Mouse (Mus musculus) right cerebral cortex, postnatal 36 days (tissue): ENCODE results near the gene Elmo1.

Experiments used
- DNase-seq, 2 experiments: peaks; one replicate each; pipeline ENCODE4 v3.0.0; 2022; ENCODE audit warnings: low spot score in 2 of 2, mixed read lengths in 1 of 2

Elmo1 gene

GRCm38 (mm10) chr13:20090133-20090710, at the start of gene Elmo1:
Gene Elmo1, plus strand, starts transcription at chr13:20090596.
- peak; percentile 52 to 55 for DNase-seq

DNA sequence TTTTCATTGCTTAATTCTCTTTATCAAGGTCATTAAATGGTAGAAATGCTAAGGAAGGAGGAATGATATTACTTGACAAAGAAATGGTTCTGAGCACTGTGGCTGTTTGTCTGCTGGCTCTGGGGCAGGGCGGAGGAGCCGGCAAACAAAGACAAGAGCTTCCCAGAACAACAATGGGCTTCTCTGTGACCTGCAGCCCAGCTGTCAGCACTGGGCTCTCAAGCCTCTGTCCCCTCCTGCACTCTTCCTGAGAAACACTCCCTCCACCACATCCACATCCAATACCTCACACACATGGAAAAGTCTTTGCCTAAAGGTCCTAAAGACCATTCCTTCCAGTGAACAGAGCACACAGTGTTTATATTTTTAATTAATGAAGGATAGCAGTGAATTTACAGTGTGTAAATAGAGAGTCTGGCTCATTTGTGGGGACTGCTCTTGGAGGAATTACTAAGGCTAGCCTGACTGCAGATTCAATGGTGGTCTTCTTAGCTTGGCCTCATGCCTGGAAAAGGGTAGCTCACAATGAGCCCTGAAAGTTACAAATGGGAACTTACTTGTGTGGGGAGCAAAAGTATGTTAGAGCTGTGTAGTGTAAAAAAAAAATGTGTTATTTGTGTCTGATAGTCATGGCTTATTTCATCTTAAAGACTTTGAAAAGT, 49.1 kb upstream of the Elmo1 start:
- no peak for DNase-seq

DNA sequence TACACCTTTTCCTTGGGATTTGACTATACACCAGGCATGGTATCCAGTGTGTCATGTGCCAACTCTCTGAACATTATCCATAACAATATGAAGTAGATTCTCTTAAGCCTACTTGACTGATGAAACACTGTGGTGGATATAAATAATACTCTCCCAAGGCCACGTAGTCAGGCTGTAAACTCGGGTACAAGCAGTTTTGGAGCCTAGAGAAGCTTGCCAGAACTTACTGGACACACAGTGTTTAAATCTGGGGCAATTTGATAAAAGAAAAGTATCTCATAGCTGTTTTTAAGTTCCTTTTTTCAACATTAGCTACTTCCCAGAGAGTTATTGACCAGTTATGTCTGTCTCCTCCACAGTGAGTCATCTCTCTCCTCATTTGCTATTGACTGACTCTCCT, 47.5 kb upstream of the Elmo1 start:
- DNase-seq, result no peak

- no peak for DNase-seq
Measured at GRCm38 (mm10) chr13:20045350-20045749, 45.0 kb upstream of the Elmo1 start.

GRCm38 (mm10) chr13:20045836-20046235, 44.6 kb upstream of the Elmo1 start:
- no peak for DNase-seq

DNA sequence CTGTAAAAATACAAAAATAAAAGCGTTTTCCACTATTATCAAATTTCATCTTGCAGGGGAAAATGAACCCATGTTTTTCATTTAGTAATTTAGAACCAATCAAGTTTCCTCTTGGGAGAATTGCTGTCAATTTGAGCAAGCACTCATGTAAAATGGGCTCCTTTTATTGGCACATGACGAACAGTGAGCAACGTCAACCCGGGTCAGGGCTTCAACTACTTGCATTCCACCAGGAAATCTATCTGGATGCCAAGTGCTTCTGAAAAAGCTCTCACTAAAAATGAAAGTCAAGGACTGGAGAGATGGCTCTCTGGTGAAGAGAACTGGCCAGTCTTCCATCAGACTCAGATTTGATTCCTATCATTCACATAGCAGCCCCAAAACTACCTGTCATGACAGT, 44.0 kb upstream of the Elmo1 start:
- DNase-seq, result no peak

- no peak for DNase-seq
Measured at GRCm38 (mm10) chr13:20047926-20048836, 42.2 kb upstream of the Elmo1 start.

DNA sequence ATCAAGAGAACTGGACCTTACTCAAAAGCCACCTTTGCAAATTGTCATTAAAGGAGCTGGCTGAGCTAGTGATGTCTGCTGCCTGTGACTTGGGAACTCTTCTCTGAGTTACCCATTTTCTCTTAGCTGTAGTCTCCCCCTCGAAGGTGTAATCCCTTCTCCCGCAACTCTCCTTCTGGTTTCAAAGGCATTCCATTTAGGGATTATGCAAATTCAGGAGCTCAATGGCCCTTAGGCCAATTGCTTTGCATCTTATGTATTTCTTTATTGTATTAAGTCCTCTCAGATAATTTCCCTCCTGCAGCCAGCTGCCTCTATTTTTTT, 41.6 kb upstream of the Elmo1 start:
- no peak for DNase-seq

DNA sequence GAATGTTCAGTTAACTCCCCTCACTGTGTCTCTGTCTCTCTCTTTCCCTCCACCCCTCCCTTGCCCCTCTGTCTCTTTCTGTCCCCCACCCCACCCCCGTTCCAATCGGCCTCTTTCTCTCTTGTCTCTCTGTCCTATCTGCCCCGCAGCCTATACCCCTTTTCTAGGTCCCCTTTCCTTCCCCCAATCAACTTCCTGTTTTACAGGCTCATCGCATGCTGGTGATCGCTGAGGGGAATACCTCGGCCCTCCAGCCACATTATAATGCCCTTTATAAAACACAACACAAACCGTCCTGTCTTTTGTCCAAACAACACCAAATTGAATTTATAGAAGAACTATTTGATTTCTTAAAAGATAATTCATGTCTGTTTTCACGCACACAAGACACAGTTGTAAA, 40.7 kb upstream of the Elmo1 start:
- no peak for DNase-seq

- DNase-seq, result no peak
Measured at GRCm38 (mm10) chr13:20050149-20050548, 40.2 kb upstream of the Elmo1 start.

- DNase-seq, result no peak
Measured at GRCm38 (mm10) chr13:20057926-20058325, 32.5 kb upstream of the Elmo1 start.

DNA sequence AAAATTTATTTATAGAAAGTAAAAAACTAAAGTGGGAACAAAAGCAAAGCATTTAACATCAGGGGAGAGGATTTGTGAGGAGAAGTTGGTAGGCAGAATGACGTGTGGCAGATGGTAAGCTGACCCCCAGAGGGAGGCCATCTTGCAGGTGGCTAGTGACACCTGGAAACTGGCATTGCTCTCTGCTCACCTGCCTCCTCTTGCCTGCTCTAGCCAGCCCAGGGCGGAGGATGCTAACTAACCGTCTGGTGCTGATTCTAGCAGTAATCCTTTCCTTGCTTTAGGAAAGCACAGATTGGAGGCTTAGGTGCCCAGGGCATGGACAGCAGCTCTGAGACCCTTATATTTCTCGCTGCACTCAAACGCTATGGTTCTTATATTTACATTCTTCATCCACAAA, 29.4 kb upstream of the Elmo1 start:
- no peak for DNase-seq

GRCm38 (mm10) chr13:20063331-20063730, 27.1 kb upstream of the Elmo1 start:
- no peak for DNase-seq

DNA sequence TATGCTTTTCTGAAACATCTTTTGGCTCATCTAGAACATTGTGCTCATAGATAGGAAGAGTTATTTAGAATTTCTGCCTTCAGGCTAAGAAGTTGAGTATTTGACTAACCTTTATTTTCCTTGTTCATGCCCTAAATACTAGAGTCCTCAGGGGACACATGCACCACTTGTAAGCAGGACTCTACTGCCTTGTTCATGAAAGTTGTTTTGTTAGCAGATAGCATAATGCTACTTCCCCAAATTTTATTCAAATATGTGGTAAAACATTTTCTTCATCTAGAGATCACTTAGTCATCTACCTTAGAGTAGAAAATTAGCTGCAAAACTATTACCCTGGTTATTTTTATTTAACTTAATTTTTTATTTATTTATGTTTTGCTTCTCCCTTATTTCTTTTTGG, 18.4 kb upstream of the Elmo1 start:
- DNase-seq, result no peak

DNA sequence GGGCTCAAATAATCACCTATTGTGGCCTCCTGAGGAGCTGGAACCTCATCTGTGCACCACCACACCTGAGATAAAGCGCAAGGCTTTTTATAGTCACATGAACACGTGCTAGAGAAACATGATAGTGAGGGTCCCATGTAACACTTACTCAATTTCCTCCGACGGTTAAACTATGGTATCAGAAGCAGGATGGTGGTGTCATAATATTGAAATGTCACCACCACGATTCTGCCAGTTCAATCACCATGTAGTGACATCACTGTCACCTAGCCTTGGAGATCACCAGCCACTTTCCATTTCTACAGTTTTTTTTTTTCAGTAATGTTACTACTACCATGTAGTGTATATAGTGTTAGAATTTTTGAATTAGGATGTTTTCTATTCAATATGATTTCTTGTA, 17.4 kb upstream of the Elmo1 start:
- no peak for DNase-seq

- no peak for DNase-seq
Measured at GRCm38 (mm10) chr13:20076521-20076920, 13.9 kb upstream of the Elmo1 start.

DNA sequence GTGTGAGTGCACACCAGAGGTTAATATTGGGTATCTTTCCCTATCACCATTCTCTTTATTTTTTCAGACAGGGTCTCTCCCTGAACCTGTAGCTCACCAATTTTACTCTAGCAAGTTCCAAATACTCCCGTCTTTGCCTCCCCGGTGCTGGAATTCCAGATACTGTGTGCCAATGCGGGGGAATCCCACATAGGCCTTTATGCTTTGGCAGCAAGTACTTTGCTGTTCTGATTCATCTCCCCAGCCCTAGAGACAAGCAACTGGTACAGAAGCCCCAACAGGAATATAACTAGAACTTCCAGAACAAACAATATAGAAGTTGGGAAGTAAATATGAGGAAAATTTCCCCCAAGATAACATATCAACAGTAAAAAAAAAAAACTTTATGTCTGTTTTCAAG, 13.2 kb upstream of the Elmo1 start:
- no peak for DNase-seq

DNA sequence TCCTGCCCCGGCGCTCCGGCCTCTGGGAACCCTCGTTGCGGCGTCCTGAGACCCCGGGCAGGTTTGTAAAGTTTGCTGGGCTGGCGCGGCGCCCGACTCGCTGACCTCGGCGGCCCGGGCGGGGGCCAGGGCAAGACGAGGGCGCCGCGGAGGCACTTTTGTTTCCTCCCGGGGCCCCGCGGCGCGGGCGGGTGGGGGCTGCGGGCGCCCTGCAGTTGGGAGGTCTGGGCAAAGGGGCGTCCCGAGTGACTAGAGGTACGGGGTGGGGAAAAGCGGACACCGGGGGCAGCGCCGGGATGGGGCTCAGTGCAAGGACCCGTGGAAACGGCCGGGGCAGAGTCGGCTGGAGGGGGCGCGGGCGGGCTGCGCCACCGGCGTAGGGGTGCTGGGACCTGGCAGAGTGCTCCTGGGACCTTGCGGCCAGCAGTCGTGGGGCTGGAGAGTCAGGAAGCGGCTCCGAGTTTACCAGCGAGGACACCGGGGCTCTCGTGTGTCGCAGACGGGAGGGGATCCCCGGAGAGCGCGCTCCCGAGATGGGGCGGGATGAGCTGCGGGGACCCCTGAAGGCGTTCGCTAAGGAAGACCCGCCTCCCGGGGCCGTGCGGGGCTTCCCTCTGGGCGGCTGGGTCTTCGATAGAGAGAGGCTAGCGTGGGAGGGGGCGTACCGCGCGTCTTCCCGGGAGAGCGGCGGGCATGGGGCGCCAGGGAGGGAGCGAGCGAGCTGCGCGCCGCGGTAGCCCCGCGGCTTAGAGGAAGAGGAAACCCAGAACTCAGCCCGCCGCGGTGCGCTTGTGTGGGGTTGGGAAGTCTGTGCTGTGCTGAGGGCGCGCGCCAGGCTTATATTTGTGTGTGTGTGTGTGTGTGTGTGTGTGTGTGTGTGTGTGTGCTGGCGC, 561 bp downstream of the Elmo1 start:
- peak in 1 of 2 experiments; percentile 16 for DNase-seq

DNA sequence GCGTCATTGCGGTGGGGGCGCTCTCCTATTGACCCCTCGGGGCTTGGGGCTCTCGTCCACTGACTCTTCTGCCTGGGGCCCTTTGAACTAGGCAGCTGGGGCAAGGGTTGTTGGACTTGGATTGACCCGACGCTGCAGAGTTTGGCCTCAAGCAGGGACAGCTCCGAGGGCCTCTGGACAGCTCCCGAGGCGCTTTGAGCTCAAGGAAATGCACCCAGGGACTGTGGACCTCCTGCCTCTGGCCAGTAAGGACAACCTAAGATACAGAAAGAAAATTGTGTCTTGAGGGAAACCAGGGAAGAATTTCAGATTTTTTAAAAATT, 1.2 kb downstream of the Elmo1 start:
- DNase-seq, result no peak

DNA sequence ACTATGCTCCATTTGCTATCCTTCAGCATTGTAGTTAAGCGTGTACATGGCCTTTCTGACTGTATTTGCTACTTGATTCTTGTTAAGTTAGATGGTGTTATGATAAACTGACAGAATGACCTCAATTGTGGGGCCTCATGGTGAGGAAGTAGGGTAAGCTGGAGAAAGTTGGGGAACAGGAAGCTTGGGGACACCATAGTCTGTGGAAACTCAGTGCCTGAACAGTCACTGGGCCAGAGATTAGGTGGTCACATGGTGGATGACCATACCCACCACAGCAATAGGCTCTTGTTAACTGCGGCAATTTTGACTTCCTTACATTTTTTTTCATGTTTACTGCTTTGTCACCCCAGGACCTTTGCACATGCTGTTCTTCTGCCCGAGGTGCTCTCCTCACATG, 1.9 kb downstream of the Elmo1 start:
- no peak for DNase-seq

- no peak for DNase-seq
Measured at GRCm38 (mm10) chr13:20093307-20094045, 3.1 kb downstream of the Elmo1 start.
